Comparison of ENCODE assay signal across 1 mouse cellular context in the genomic region with DNA sequence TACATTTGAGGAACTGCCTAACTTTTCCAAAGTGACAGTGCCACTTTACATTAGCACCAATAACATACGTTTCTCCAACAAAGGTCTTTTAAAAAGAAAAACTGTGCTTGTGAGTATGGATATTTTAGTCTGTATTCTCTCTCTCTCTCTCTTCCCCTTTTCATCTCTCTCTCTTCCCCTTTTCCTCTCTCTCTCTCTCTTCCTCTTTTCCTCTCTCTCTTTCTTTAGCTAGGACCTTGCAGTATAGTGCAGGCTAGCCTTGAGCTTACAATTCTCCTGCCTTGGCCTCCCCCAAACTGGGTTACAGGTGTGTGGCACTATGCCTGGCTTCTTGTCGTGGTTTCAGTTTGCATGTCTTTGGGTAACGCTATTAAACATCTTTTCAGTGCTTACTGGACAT.
TF ChIP-seq lines count a peak whose summit lies in the region.

No protein-coding gene starts in this region.

TF ChIP-seq in MEL, 35 proteins besides CTCF, POLR2A, EP300 and RAD21:
- TF ChIP-seq RCOR1 (IDR thresholded peaks at IDR 0.05; ENCODE audit: low read depth, low read length): no peak
- TF ChIP-seq JUND (IDR thresholded peaks at IDR 0.05; ENCODE audit: low read depth, low read length): 0 out of 2 replicates have a peak, but pooled peaks have one; percentile 64
- no peak for TF ChIP-seq ETS1 (IDR thresholded peaks at IDR 0.05; ENCODE audit: low read depth, low read length)
